Mouse (Mus musculus): ENCODE measurements at regions not wholly inside any gene's neighbourhood (a gene's known extent, or its start where the extent isn't known, plus 50 kb on each side); places are given as distances from the start of the nearest gene placed in this dataset.
"Not testable (repeated sequence)": the region's sequence is repeated elsewhere in the genome, so short reads cannot be mapped to it uniquely, and the experiment has no call there.

GRCm38 (mm10) chr13:99128979-99129378, 55.6 kb upstream of the Zfp366 start:
- DNase-seq (ENCODE audit: inconsistent age in 2 of 2, low spot score in 1 of 2), result peak in 1 of 2 experiments; percentile 60

- DNase-seq (ENCODE audit: inconsistent age in 2 of 2, low spot score in 1 of 2), result peak in 1 of 2 experiments; percentile 43
Observed at GRCm38 (mm10) chr13:99128284-99128691, 56.3 kb upstream of the Zfp366 start.

- DNase-seq (ENCODE audit: inconsistent age in 2 of 2, low spot score in 1 of 2), result no peak
Observed at GRCm38 (mm10) chr13:99127716-99128115, 56.9 kb upstream of the Zfp366 start.

GRCm38 (mm10) chr13:99126971-99127370, 57.7 kb upstream of the Zfp366 start:
- DNase-seq (ENCODE audit: inconsistent age in 2 of 2, low spot score in 1 of 2), result not testable (repeated sequence)

- no peak for DNase-seq (ENCODE audit: inconsistent age in 2 of 2, low spot score in 1 of 2)
Observed at GRCm38 (mm10) chr13:99126538-99126937, 58.1 kb upstream of the Zfp366 start.

GRCm38 (mm10) chr13:99125946-99126345, 58.7 kb upstream of the Zfp366 start:
- peak in 1 of 2 experiments; percentile 57 for DNase-seq (ENCODE audit: inconsistent age in 2 of 2, low spot score in 1 of 2)

GRCm38 (mm10) chr13:99124894-99125570, 59.6 kb upstream of the Zfp366 start:
- peak; percentile 78 to 84 for DNase-seq (ENCODE audit: inconsistent age in 2 of 2, low spot score in 1 of 2)

GRCm38 (mm10) chr13:99124141-99124540, 60.5 kb upstream of the Zfp366 start:
- DNase-seq (ENCODE audit: inconsistent age in 2 of 2, low spot score in 1 of 2), result no peak

- no peak for DNase-seq (ENCODE audit: inconsistent age in 2 of 2, low spot score in 1 of 2)
Observed at GRCm38 (mm10) chr13:99123476-99124140, 61.0 kb upstream of the Zfp366 start.

- DNase-seq (ENCODE audit: inconsistent age in 2 of 2, low spot score in 1 of 2), result peak in 1 of 2 experiments; percentile 46
Observed at GRCm38 (mm10) chr13:99122539-99122938, 62.1 kb upstream of the Zfp366 start.

GRCm38 (mm10) chr13:99121096-99121495, 63.5 kb upstream of the Zfp366 start:
- DNase-seq (ENCODE audit: inconsistent age in 2 of 2, low spot score in 1 of 2), result no peak

- DNase-seq (ENCODE audit: inconsistent age in 2 of 2, low spot score in 1 of 2), result no peak
Observed at GRCm38 (mm10) chr13:99119941-99120340, 64.7 kb upstream of the Zfp366 start.

- no peak for DNase-seq (ENCODE audit: inconsistent age in 2 of 2, low spot score in 1 of 2)
Observed at GRCm38 (mm10) chr13:99118901-99119300, 65.7 kb upstream of the Zfp366 start.

GRCm38 (mm10) chr13:99115541-99115940, 69.1 kb upstream of the Zfp366 start:
- no peak for DNase-seq (ENCODE audit: inconsistent age in 2 of 2, low spot score in 1 of 2)

- no peak for DNase-seq (ENCODE audit: inconsistent age in 2 of 2, low spot score in 1 of 2)
Observed at GRCm38 (mm10) chr13:99114565-99114964, 70.1 kb upstream of the Zfp366 start.

- DNase-seq (ENCODE audit: inconsistent age in 2 of 2, low spot score in 1 of 2), result no peak
Observed at GRCm38 (mm10) chr13:99111736-99112386, 72.8 kb upstream of the Zfp366 start.

GRCm38 (mm10) chr13:99107983-99108382, 76.6 kb upstream of the Zfp366 start:
- peak in 1 of 2 experiments; percentile 56 for DNase-seq (ENCODE audit: inconsistent age in 2 of 2, low spot score in 1 of 2)

GRCm38 (mm10) chr13:99102089-99102681, 82.4 kb upstream of the Zfp366 start:
- no peak for DNase-seq (ENCODE audit: inconsistent age in 2 of 2, low spot score in 1 of 2)

- DNase-seq (ENCODE audit: inconsistent age in 2 of 2, low spot score in 1 of 2), result peak; percentile 79 to 88
Observed at GRCm38 (mm10) chr13:99100430-99101409, 83.9 kb upstream of the Zfp366 start.

- DNase-seq (ENCODE audit: inconsistent age in 2 of 2, low spot score in 1 of 2), result no peak
Observed at GRCm38 (mm10) chr13:99099794-99100429, 84.7 kb upstream of the Zfp366 start.
